Mouse (Mus musculus): ENCODE data around the gene Hoxc6.

The Hoxc6 gene

GRCm38 (mm10) chr15:102997939-102998355 is at the start of gene Hoxc6:
Hoxc6 (plus strand) TSS chr15:102998257.
- in situ Hi-C loops (cut with MboI; ENCODE audit: low pct_unique_long_range_greater_than_20kb in 1 of 2, low sequenced_read_pairs in 2 of 2, unreplicated experiment in 1 of 2), result no loop called here

GRCm38 (mm10) chr15:102948842-102949241 is 49.2 kb upstream of the Hoxc6 start:
- in situ Hi-C loops (cut with MboI; ENCODE audit: low pct_unique_long_range_greater_than_20kb in 1 of 2, low sequenced_read_pairs in 2 of 2, unreplicated experiment in 1 of 2), result loop anchor here in 1 of 2 experiments (5.0 to 25.0 kb wide), 2 partner anchors 37 to 187 kb away; no protein-coding TSS in a partner anchor

- in situ Hi-C loops (cut with MboI; ENCODE audit: low pct_unique_long_range_greater_than_20kb in 1 of 2, low sequenced_read_pairs in 2 of 2, unreplicated experiment in 1 of 2), result loop anchor here in 1 of 2 experiments (5.0 to 25.0 kb wide), 3 partner anchors 37 to 187 kb away; partner anchors contain the start of gene Hoxc4
Observed at GRCm38 (mm10) chr15:102949696-102950095, 48.4 kb upstream of the Hoxc6 start.

GRCm38 (mm10) chr15:102950877-102951276 is 47.2 kb upstream of the Hoxc6 start:
- in situ Hi-C loops (cut with MboI; ENCODE audit: low pct_unique_long_range_greater_than_20kb in 1 of 2, low sequenced_read_pairs in 2 of 2, unreplicated experiment in 1 of 2), result loop anchor here in 1 of 2 experiments (10.0 kb wide), 1 partner anchor 64 kb away; the partner anchor contains the start of gene Hoxc4

GRCm38 (mm10) chr15:102953561-102953960 is 44.5 kb upstream of the Hoxc6 start:
- in situ Hi-C loops (cut with MboI; ENCODE audit: low pct_unique_long_range_greater_than_20kb in 1 of 2, low sequenced_read_pairs in 2 of 2, unreplicated experiment in 1 of 2), result loop anchor here in 1 of 2 experiments (10.0 kb wide), 1 partner anchor 61 kb away; the partner anchor contains the start of gene Hoxc4

- in situ Hi-C loops (cut with MboI; ENCODE audit: low pct_unique_long_range_greater_than_20kb in 1 of 2, low sequenced_read_pairs in 2 of 2, unreplicated experiment in 1 of 2), result loop anchor here in 1 of 2 experiments (10.0 kb wide), 1 partner anchor 60 kb away; the partner anchor contains the start of gene Hoxc4
Observed at GRCm38 (mm10) chr15:102954192-102955006, 43.7 kb upstream of the Hoxc6 start, which contains the start of gene Hoxc11. Hoxc11 (plus strand) TSS chr15:102954427.

GRCm38 (mm10) chr15:102955007-102955382 is 43.1 kb upstream of the Hoxc6 start:
- in situ Hi-C loops (cut with MboI; ENCODE audit: low pct_unique_long_range_greater_than_20kb in 1 of 2, low sequenced_read_pairs in 2 of 2, unreplicated experiment in 1 of 2), result loop anchor here in 1 of 2 experiments (10.0 kb wide), 1 partner anchor 60 kb away; the partner anchor contains the start of gene Hoxc4

- in situ Hi-C loops (cut with MboI; ENCODE audit: low pct_unique_long_range_greater_than_20kb in 1 of 2, low sequenced_read_pairs in 2 of 2, unreplicated experiment in 1 of 2), result loop anchor here in 1 of 2 experiments (10.0 kb wide), 1 partner anchor 59 kb away; the partner anchor contains the start of gene Hoxc4
Observed at GRCm38 (mm10) chr15:102955833-102956640, 42.0 kb upstream of the Hoxc6 start.

GRCm38 (mm10) chr15:102956906-102957305 is 41.2 kb upstream of the Hoxc6 start:
- in situ Hi-C loops (cut with MboI; ENCODE audit: low pct_unique_long_range_greater_than_20kb in 1 of 2, low sequenced_read_pairs in 2 of 2, unreplicated experiment in 1 of 2), result loop anchor here in 1 of 2 experiments (10.0 kb wide), 1 partner anchor 58 kb away; the partner anchor contains the start of gene Hoxc4

- in situ Hi-C loops (cut with MboI; ENCODE audit: low pct_unique_long_range_greater_than_20kb in 1 of 2, low sequenced_read_pairs in 2 of 2, unreplicated experiment in 1 of 2), result loop anchor here (10.0 kb wide), 2 partner anchors 55 to 205 kb away; partner anchors contain the start of gene Hoxc4 (in 1 of the 2)
Observed at GRCm38 (mm10) chr15:102959663-102960191, 38.3 kb upstream of the Hoxc6 start.

GRCm38 (mm10) chr15:102961728-102962127 is 36.3 kb upstream of the Hoxc6 start:
- in situ Hi-C loops (cut with MboI; ENCODE audit: low pct_unique_long_range_greater_than_20kb in 1 of 2, low sequenced_read_pairs in 2 of 2, unreplicated experiment in 1 of 2), result loop anchor here in 1 of 2 experiments (10.0 kb wide), 1 partner anchor 207 kb away; no protein-coding TSS in a partner anchor

GRCm38 (mm10) chr15:102962492-102962891 is 35.6 kb upstream of the Hoxc6 start:
- in situ Hi-C loops (cut with MboI; ENCODE audit: low pct_unique_long_range_greater_than_20kb in 1 of 2, low sequenced_read_pairs in 2 of 2, unreplicated experiment in 1 of 2), result loop anchor here in 1 of 2 experiments (10.0 kb wide), 1 partner anchor 208 kb away; no protein-coding TSS in a partner anchor

GRCm38 (mm10) chr15:102963259-102963658 is 34.8 kb upstream of the Hoxc6 start:
- in situ Hi-C loops (cut with MboI; ENCODE audit: low pct_unique_long_range_greater_than_20kb in 1 of 2, low sequenced_read_pairs in 2 of 2, unreplicated experiment in 1 of 2), result loop anchor here in 1 of 2 experiments (10.0 kb wide), 1 partner anchor 208 kb away; no protein-coding TSS in a partner anchor

GRCm38 (mm10) chr15:102963671-102964640 is 34.1 kb upstream of the Hoxc6 start:
- in situ Hi-C loops (cut with MboI; ENCODE audit: low pct_unique_long_range_greater_than_20kb in 1 of 2, low sequenced_read_pairs in 2 of 2, unreplicated experiment in 1 of 2), result loop anchor here in 1 of 2 experiments (10.0 kb wide), 1 partner anchor 209 kb away; no protein-coding TSS in a partner anchor

GRCm38 (mm10) chr15:102965003-102965891 is 32.8 kb upstream of the Hoxc6 start:
- in situ Hi-C loops (cut with MboI; ENCODE audit: low pct_unique_long_range_greater_than_20kb in 1 of 2, low sequenced_read_pairs in 2 of 2, unreplicated experiment in 1 of 2), result loop anchor here in 1 of 2 experiments (10.0 kb wide), 1 partner anchor 210 kb away; no protein-coding TSS in a partner anchor

All from mouse embryonic stem cell (cell line).